In genomic region chr11:88689831-88690459, GRCm38 (mm10) we compare ENCODE assay signal across 8 mouse cellular contexts. TPM values are rescaled to one million over a fixed set of nuclear protein-coding genes. Genes with fewer than 3 reads are reported as not detected.
DNase-seq lines count a peak whose midpoint lies in the region; ATAC-seq and TF ChIP-seq lines count a peak whose summit lies in the region.

No protein-coding gene starts in this region.

- no peaks in the 10 kb centered on the region for H3K9me3 ChIP-seq in heart, postnatal 0 days (replicated peaks; ENCODE audit: control insufficient read depth, low read length)
- no peaks in the 10 kb centered on the region for H3K9me3 ChIP-seq in midbrain, embryonic 15.5 days
- H3K9me3 ChIP-seq in intestine, postnatal 0 days (ENCODE audit: control insufficient read depth) = no peaks in the 10 kb centered on the region

- H3K4me3 ChIP-seq in heart, postnatal 0 days (ENCODE audit: low read depth, low read length) = no peak overlapping the region
- no peak overlapping the region for H3K4me3 ChIP-seq in midbrain, embryonic 15.5 days
- no peak overlapping the region for H3K4me3 ChIP-seq in intestine, postnatal 0 days (ENCODE audit: low read depth, low read length)

- H3K27ac ChIP-seq in heart, postnatal 0 days (ENCODE audit: low read depth) = peak overlapping the region; percentile 43; the same call in 1 of the 2 replicates
- H3K27ac ChIP-seq in midbrain, embryonic 15.5 days = peak overlapping the region; percentile 21; the same call in 1 of the 2 replicates
- H3K27ac ChIP-seq in intestine, postnatal 0 days (ENCODE audit: low read depth, low read length) = no peak overlapping the region

- TF ChIP-seq EP300 in heart, postnatal 0 days (IDR thresholded peaks at IDR 0.05; ENCODE audit: low read depth) = no peak

- DNase-seq in heart, postnatal 0 days (ENCODE audit: low spot score) = no peak
- no peak for DNase-seq in heart, adult 11 months
- DNase-seq in embryo, embryonic 10 days (ENCODE audit: low spot score) = peak; percentile 76
- peak; percentile 59 for DNase-seq in kidney, adult 18-20 months
- DNase-seq in frontal cortex, postnatal 36 days (ENCODE audit: low spot score in 2 of 2) = no peak
- DNase-seq in urinary bladder, adult 18-20 months (ENCODE audit: low spot score in 2 of 2) = no peak

- no peaks in the 10 kb centered on the region for H3K27me3 ChIP-seq in heart, postnatal 0 days (ENCODE audit: control insufficient read depth, insufficient read depth, low read length)
- H3K27me3 ChIP-seq in midbrain, embryonic 15.5 days (replicated peaks) = no peaks in the 10 kb centered on the region
- no peaks in the 10 kb centered on the region for H3K27me3 ChIP-seq in intestine, postnatal 0 days (replicated peaks; ENCODE audit: control insufficient read depth, insufficient read depth, low read length)

- H3K9ac ChIP-seq in heart, postnatal 0 days (replicated peaks; ENCODE audit: low read depth, low read length) = no peak overlapping the region
- H3K9ac ChIP-seq in midbrain, embryonic 15.5 days = no peak overlapping the region
- H3K9ac ChIP-seq in intestine, postnatal 0 days (ENCODE audit: low read depth, low read length) = no peak overlapping the region

- peaks cover 52% of the 10 kb centered on the region for H3K4me1 ChIP-seq in heart, postnatal 0 days (ENCODE audit: control insufficient read depth, insufficient read depth)
- peaks cover 66% of the 10 kb centered on the region for H3K4me1 ChIP-seq in midbrain, embryonic 15.5 days
- peaks cover 7% of the 10 kb centered on the region for H3K4me1 ChIP-seq in intestine, postnatal 0 days (replicated peaks; ENCODE audit: control insufficient read depth, insufficient read depth, low read length)

- ATAC-seq in heart, postnatal 0 days (ENCODE audit: insufficient read depth, low read depth) = no peak
- no peak for ATAC-seq in midbrain, embryonic 15.5 days (replicated peaks)
- no peak for ATAC-seq in intestine, postnatal 0 days

- TF ChIP-seq CTCF in heart, postnatal 0 days (IDR thresholded peaks at IDR 0.05; ENCODE audit: low read depth) = no peak
- no peak for TF ChIP-seq CTCF in intestine, postnatal 0 days (IDR thresholded peaks at IDR 0.05; ENCODE audit: low read depth)

- WGBS in heart, postnatal 0 days = 49% methylated on average over 14 of the region's 14 CpGs
- 20% methylated on average over 14 of the region's 14 CpGs for WGBS in midbrain, embryonic 15.5 days
- 42% methylated on average over 14 of the region's 14 CpGs for WGBS in intestine, postnatal 0 days

- no peak overlapping the region for H3K4me2 ChIP-seq in heart, postnatal 0 days (ENCODE audit: low read depth, low read length)
- H3K4me2 ChIP-seq in midbrain, embryonic 15.5 days = no peak overlapping the region
- no peak overlapping the region for H3K4me2 ChIP-seq in intestine, postnatal 0 days (replicated peaks; ENCODE audit: low read depth)

- H3K36me3 ChIP-seq in heart, postnatal 0 days (replicated peaks; ENCODE audit: control insufficient read depth, insufficient read depth, low read length) = peaks cover 24% of the 10 kb centered on the region
- no peaks in the 10 kb centered on the region for H3K36me3 ChIP-seq in midbrain, embryonic 15.5 days (replicated peaks)
- H3K36me3 ChIP-seq in intestine, postnatal 0 days (ENCODE audit: control insufficient read depth, insufficient read depth) = peaks cover 6% of the 10 kb centered on the region; the same call in 1 of the 2 replicates

RNA-seq across cellular contexts. Expression of gene Msi2, which starts 28.4 kb away (rescaled TPM):
- total RNA-seq in heart, postnatal 0 days (2014; rRNA removed; ENCODE audit: low replicate concordance) = 94.6 and 114 TPM in 2 replicates
- polyA plus RNA-seq in heart, postnatal 0 days (2015; fragmentation: Nextera tagmentation; extraction: Ambion mirVana) = 20.6 and 22.1 TPM in 2 replicates
- 32.0 and 33.6 TPM in 2 replicates for polyA plus RNA-seq in midbrain, embryonic 15.5 days (2015; fragmentation: Nextera tagmentation; extraction: Ambion mirVana)
- 7.5 and 8.9 TPM in 2 replicates for polyA plus RNA-seq in intestine, postnatal 0 days (2015; fragmentation: Nextera tagmentation; extraction: Ambion mirVana)

Comparison
In these comparisons a context has a peak if more than half of its experiments do, and no peak if none do; other contexts are left out.
1. DNase-seq: peak in embryo, embryonic 10 days (single experiment) and kidney, adult 18-20 months (single experiment); none in heart, postnatal 0 days (single experiment), heart, adult 11 months (single experiment), frontal cortex, postnatal 36 days (0 of 2) and urinary bladder, adult 18-20 months (0 of 2).